Mouse (Mus musculus) kidney, adult 2 months (tissue): ENCODE results near the gene Ctu1. TPM values are rescaled to one million over a fixed set of nuclear protein-coding genes. Genes with fewer than 3 reads are reported as not detected.
"Not testable (repeated sequence)": the region's sequence is repeated elsewhere in the genome, so short reads cannot be mapped to it uniquely, and the experiment has no call there.

ENCODE experiments used
- DNase-seq: peaks from one replicate; pipeline ENCODE4 v3.0.0; 2021
- H3K27ac ChIP-seq: fragments of 200-500 bp; 2 replicates; pipeline ENCODE4 v1.5.1; 2012; ENCODE audit warnings: low read depth, low read length, control low read depth, inconsistent platforms; ENCODE audit not compliant: insufficient read depth
- H3K27me3 ChIP-seq: fragments of 200-500 bp; replicated peaks from 2 replicates; pipeline ENCODE4 v1.6.1; 2012; ENCODE audit warnings: mild to moderate bottlenecking, moderate library complexity, low read length, inconsistent platforms; ENCODE audit not compliant: control insufficient read depth, insufficient read depth
- H3K36me3 ChIP-seq: fragments of 200-500 bp; 2 replicates; pipeline ENCODE4 v1.6.1; 2012; ENCODE audit warnings: mild to moderate bottlenecking, moderate library complexity, low read length, inconsistent platforms; ENCODE audit not compliant: control insufficient read depth, insufficient read depth
- H3K4me1 ChIP-seq: fragments of 200-500 bp; 2 replicates; pipeline ENCODE4 v1.6.1; 2011; ENCODE audit warnings: low read length; ENCODE audit not compliant: control insufficient read depth, insufficient read depth
- H3K4me3 ChIP-seq: fragments of 200-500 bp; 2 replicates; pipeline ENCODE4 v1.5.1; 2011; ENCODE audit warnings: mild to moderate bottlenecking, low read depth, low read length, control low read depth; ENCODE audit not compliant: insufficient read depth
- CTCF ChIP-seq: fragments of 200-500 bp; conservative IDR thresholded peaks from 2 replicates; pipeline ENCODE4 v1.5.1; 2011; ENCODE audit warnings: low read depth, mild to moderate bottlenecking, control low read depth, low read length, moderate library complexity, mixed read lengths; ENCODE audit not compliant: insufficient read depth, insufficient read length
- POLR2A ChIP-seq: fragments of 200-500 bp; IDR thresholded peaks from one replicate; pipeline ENCODE4 v1.6.1; 2011; ENCODE audit warnings: low read depth, low read length, control low read depth
- WGBS: fragments of 180-500 bp; shearing (Covaris S2); methylation state at CpG from one replicate; pipeline ENCODE4 v1.1.7; 2018; 5-methylcytosine and 5-hydroxymethylcytosine counted together
- polyA plus RNA-seq: library from polyadenylated mRNA; depleted of rRNA; stranded (reverse); fragments of >200 nt; gene quantifications from 2 replicates; pipeline ENCODE4 v1.2.3, GENCODE M21; 2012; rRNA removed

Ctu1 gene
- polyA plus RNA-seq, 1 experiment: 6.1 TPM

GRCm38 (mm10) chr7:43680960-43681359 is 9.1 kb downstream of the Ctu1 start:
- H3K27ac ChIP-seq: no peak overlapping the region
- 23% methylated on average over 5 of the region's 5 CpGs for WGBS
- H3K4me3 ChIP-seq: no peak overlapping the region
- H3K36me3 ChIP-seq: peaks cover 2% of the 10 kb centered on the region; the same call in 1 of the 2 replicates
- TF ChIP-seq CTCF: peak; percentile 75
- no peak for TF ChIP-seq POLR2A
- peak; percentile 50 for DNase-seq
- no peaks in the 10 kb centered on the region for H3K27me3 ChIP-seq
- no peaks in the 10 kb centered on the region for H3K4me1 ChIP-seq

DNA sequence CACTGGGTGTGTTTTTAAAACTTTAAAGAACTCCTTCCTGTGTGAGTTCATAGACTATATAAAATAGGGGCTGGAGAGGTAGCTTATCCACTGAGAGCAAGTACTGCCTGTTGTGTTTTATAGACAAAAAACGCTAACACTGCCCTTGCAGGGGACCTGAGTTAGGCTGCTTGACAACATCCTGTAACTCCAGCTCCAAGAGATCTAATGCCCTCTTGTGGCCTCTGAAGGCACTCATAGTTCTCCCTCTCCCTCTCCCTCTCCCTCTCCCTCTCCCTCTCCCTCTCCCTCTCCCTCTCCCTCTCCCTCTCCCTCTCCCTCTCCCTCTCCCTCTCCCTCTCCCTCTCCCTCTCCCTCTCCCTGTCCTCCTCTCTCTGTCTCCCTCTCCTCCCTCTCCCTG is 10.7 kb downstream of the Ctu1 start:
- DNase-seq, H3K27ac ChIP-seq, H3K4me3 ChIP-seq, H3K36me3 ChIP-seq, H3K27me3 ChIP-seq, H3K4me1 ChIP-seq: not testable (repeated sequence)
- 0% methylated on average over 1 of the region's 1 CpGs for WGBS
- peak; percentile 33 for TF ChIP-seq CTCF

DNA sequence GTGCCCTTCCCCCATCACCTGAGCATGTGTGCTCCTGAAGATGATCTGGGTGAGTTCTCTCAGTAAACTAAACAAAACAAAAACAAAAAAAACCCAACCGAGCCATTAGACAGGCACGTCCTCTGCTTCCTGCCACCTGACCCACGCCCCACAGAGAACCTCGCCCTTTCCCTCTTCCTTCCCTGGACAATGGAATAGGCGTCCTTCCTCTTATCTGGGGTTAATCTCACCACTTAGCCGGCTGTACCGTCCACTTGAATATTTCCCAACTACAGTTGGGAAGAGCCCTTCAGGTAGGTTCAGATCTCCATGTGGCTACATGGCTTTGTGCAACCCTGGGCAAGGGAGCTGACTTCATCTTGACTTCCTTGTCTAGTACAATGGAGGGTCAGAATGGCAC is 13.3 kb downstream of the Ctu1 start:
- 46% methylated on average over 7 of the region's 7 CpGs for WGBS
- DNase-seq: no peak
- no peak overlapping the region for H3K4me3 ChIP-seq
- TF ChIP-seq POLR2A: no peak
- no peak for TF ChIP-seq CTCF
- H3K27me3 ChIP-seq: no peaks in the 10 kb centered on the region
- no peaks in the 10 kb centered on the region for H3K36me3 ChIP-seq
- no peaks in the 10 kb centered on the region for H3K4me1 ChIP-seq
- H3K27ac ChIP-seq: no peak overlapping the region

DNA sequence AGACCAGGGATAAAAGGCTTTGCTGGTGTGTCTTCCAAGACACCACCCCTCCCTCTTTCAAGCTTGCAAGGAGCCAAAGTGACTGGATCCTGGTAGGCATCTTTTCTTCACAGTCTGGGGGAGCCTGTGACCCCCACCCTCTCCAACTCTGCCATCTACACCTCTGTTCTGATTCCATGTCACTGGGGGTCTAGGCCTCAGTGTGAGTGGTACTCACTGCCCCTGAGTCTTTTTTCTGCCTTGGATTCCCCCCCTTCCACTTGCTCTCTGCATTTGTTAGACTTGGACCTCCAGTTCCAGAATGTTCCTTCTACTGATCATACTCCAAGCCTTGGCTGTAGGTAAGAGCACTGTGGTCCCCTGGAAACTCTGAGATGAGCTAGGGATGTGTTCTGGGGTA is 18.3 kb downstream of the Ctu1 start, which contains the start of gene Klk14:
TSS of gene Klk14 (plus strand) at position 301 of the 400 bp plus-strand sequence.
- DNase-seq: no peak
- no peaks in the 10 kb centered on the region for H3K27me3 ChIP-seq
- TF ChIP-seq POLR2A (no peak), CTCF (no peak)
- H3K36me3 ChIP-seq: no peaks in the 10 kb centered on the region
- no peaks in the 10 kb centered on the region for H3K4me1 ChIP-seq
- H3K27ac ChIP-seq: no peak within 1 kb of the TSS
- no peak within 1 kb of the TSS for H3K4me3 ChIP-seq

DNA sequence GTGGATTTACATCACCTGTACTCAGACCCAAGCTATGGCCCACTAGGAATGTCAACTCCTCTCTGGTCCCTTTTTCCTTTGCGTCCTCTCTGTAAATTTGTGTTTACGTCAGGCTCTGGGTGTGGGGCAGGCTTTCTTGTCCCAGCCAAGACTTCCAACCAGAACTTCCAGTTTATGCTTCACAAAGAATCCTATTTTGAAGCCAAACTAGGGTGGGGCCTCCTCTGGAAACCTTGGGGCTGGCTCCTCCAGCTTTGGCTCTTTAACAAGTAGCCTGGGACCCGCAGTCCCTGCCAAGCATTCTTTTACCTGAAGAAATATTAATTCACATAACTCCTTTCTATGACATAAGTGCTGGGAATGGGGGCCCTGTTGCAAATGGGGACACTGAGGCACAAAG is 38.2 kb downstream of the Ctu1 start:
- no peak overlapping the region for H3K4me3 ChIP-seq
- H3K36me3 ChIP-seq: no peaks in the 10 kb centered on the region
- H3K27me3 ChIP-seq: no peaks in the 10 kb centered on the region
- no peaks in the 10 kb centered on the region for H3K4me1 ChIP-seq
- no peak for TF ChIP-seq POLR2A
- TF ChIP-seq CTCF: no peak
- no peak for DNase-seq
- no peak overlapping the region for H3K27ac ChIP-seq
- 83% methylated on average over 3 of the region's 3 CpGs for WGBS

DNA sequence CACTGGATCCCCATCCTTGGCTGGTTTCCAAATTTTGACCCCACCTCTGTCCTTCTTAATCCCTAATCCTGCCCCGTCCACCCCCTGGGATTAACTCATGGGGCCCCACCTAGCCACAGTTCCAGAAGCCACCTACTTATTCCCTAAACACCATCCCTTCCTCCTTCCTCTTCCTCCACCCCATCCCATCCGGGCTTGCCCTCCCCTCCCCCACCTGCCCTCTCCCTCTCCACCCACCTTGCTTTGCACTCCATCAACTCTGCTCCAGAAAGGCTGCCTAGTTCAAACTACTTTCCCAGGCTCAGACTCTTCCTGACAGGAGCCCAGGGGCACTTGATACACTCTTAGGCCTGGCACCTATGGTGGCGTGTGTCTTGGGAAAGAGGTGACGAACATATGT is 40.5 kb downstream of the Ctu1 start, which contains the start of gene Klk13:
TSS of gene Klk13 (plus strand) at position 301 of the 400 bp plus-strand sequence.
- 61% methylated on average over 4 of the region's 4 CpGs for WGBS
- H3K4me1 ChIP-seq: no peaks in the 10 kb centered on the region
- no peaks in the 10 kb centered on the region for H3K36me3 ChIP-seq
- no peak within 1 kb of the TSS for H3K27ac ChIP-seq
- H3K4me3 ChIP-seq: no peak within 1 kb of the TSS
- TF ChIP-seq POLR2A (no peak), CTCF (no peak)
- no peak for DNase-seq
- no peaks in the 10 kb centered on the region for H3K27me3 ChIP-seq

- 9% methylated on average over 9 of the region's 9 CpGs for WGBS
- Histone ChIP-seq H3K27ac (no peak overlapping the region), H3K27me3 (no peaks in the 10 kb centered on the region), H3K36me3 (no peaks in the 10 kb centered on the region), H3K4me1 (no peaks in the 10 kb centered on the region), H3K4me3 (no peak overlapping the region)
- TF ChIP-seq CTCF (no peak), POLR2A (no peak)
- DNase-seq: no peak
Measured at GRCm38 (mm10) chr7:43712917-43713316, 41.1 kb downstream of the Ctu1 start.

DNA sequence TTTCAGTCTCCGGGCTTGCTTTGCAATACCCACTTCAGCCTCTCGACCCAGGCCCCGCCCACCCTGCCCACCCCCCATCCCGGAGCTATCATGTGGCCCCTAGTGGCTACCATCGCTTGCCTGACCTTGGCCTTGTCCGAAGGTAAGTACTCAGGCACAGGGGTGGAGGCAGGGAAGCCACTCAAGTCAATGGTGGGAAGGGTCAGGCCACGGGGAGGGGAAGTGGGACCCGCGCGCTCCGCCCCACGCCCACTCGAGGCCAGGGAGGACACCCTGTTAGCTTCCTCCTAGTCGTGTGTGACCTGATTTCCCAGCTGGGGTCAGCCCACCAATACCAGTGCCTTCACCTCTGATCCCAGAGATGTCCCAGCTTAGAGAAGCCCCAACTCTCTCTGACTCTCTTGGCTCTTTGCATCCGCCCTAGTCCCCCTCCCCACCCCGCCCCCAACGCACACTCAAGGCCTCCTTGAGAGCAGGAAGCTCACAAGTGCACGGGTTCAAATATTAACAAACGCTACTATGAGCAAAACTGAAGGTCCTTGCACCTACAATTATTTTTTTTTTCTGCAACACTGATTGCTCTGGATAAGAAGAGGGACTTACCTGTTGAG is 42.0 kb downstream of the Ctu1 start:
- H3K36me3 ChIP-seq: no peaks in the 10 kb centered on the region
- no peaks in the 10 kb centered on the region for H3K27me3 ChIP-seq
- 10% methylated on average over 19 of the region's 19 CpGs for WGBS
- no peak for DNase-seq
- TF ChIP-seq CTCF (no peak), POLR2A (no peak)
- no peak overlapping the region for H3K4me3 ChIP-seq
- H3K4me1 ChIP-seq: no peaks in the 10 kb centered on the region
- no peak overlapping the region for H3K27ac ChIP-seq

Other genes with a start within 250 kb of the Ctu1 start
- gene Lim2, start 244.3 kb upstream of the Ctu1 start, polyA plus RNA-seq: not detected in 2 replicates
- 2.0 and 8.4 TPM in 2 replicates for gene Nkg7, start 234.9 kb upstream of the Ctu1 start, polyA plus RNA-seq
- 0.33 TPM in 1 of 2 replicates, not detected in the other for gene Cldnd2, start 231.2 kb upstream of the Ctu1 start, polyA plus RNA-seq
- 477 and 614 TPM in 2 replicates for gene Etfb, start 227.9 kb upstream of the Ctu1 start, polyA plus RNA-seq
- 1.8 and 3.6 TPM in 2 replicates for gene Gm45233, start 227.9 kb upstream of the Ctu1 start, polyA plus RNA-seq
- gene Vsig10l, start 208.9 kb upstream of the Ctu1 start, polyA plus RNA-seq: 5.9 and 6.7 TPM in 2 replicates
- gene Iglon5, start 181.9 kb upstream of the Ctu1 start, polyA plus RNA-seq: 1.0 and 1.1 TPM in 2 replicates
- not detected in 2 replicates for gene 4931406B18Rik, start 166.1 kb upstream of the Ctu1 start, polyA plus RNA-seq
- 2.4 and 3.9 TPM in 2 replicates for gene Cd33, start 127.6 kb upstream of the Ctu1 start, polyA plus RNA-seq
- 0.91 and 1.1 TPM in 2 replicates for gene Zfp658, start 109.8 kb upstream of the Ctu1 start, polyA plus RNA-seq
- 2.1 and 2.6 TPM in 2 replicates for gene Zfp719, start 92.4 kb upstream of the Ctu1 start, polyA plus RNA-seq
- not detected in 2 replicates for gene Zfp819, start 64.8 kb upstream of the Ctu1 start, polyA plus RNA-seq
- not detected in 2 replicates for gene Ceacam18, start 37.3 kb upstream of the Ctu1 start, polyA plus RNA-seq
- gene Siglece, start 11.9 kb upstream of the Ctu1 start, polyA plus RNA-seq: 2.8 and 3.8 TPM in 2 replicates
- gene Klk14, start 18.4 kb downstream of the Ctu1 start, polyA plus RNA-seq: 0.11 TPM in 1 of 2 replicates, not detected in the other
- gene Klk13, start 40.6 kb downstream of the Ctu1 start, polyA plus RNA-seq: 0.04 TPM in 1 of 2 replicates, not detected in the other
- gene Klk12, start 96.9 kb downstream of the Ctu1 start, polyA plus RNA-seq: not detected in 2 replicates
- 0.18 TPM in 1 of 2 replicates, not detected in the other for gene Klk11, start 102.6 kb downstream of the Ctu1 start, polyA plus RNA-seq
- 0.41 and 0.52 TPM in 2 replicates for gene Klk10, start 109.0 kb downstream of the Ctu1 start, polyA plus RNA-seq
- gene Klk9, start 119.9 kb downstream of the Ctu1 start, polyA plus RNA-seq: not detected in 2 replicates
- 4.2 and 5.9 TPM in 2 replicates for gene Klk8, start 125.6 kb downstream of the Ctu1 start, polyA plus RNA-seq
- not detected in 2 replicates for gene Klk7, start 139.3 kb downstream of the Ctu1 start, polyA plus RNA-seq
- not detected in 2 replicates for gene Klk6, start 152.5 kb downstream of the Ctu1 start, polyA plus RNA-seq
- not detected in 2 replicates for gene Klk5, start 170.0 kb downstream of the Ctu1 start, polyA plus RNA-seq
- not detected in 2 replicates for gene Klk4, start 209.1 kb downstream of the Ctu1 start, polyA plus RNA-seq